Mouse (Mus musculus) hindbrain, postnatal 0 days (tissue): ENCODE measurements at regions not wholly inside any gene's neighbourhood (a gene's known extent, or its start where the extent isn't known, plus 50 kb on each side); places are given as distances from the start of the nearest gene placed in this dataset.
A peak's percentile ranks its signal among the peaks of the same experiment; 100 is the strongest.

Source experiments
- ATAC-seq: fragments of 200-750 bp; cut with Nextera tagmentation; 2 replicates; pipeline ENCODE4 v1.8.0; 2017; ENCODE audit warnings: mild to moderate bottlenecking, moderate TSS enrichment, moderate library complexity
- DNase-seq: peaks from one replicate; pipeline ENCODE4 v3.0.0-alpha.2; 2015; ENCODE audit warnings: low spot score
- H3K27ac ChIP-seq: fragments of 300-500 bp; sonication (generic); 2 replicates; pipeline ENCODE4 v1.5.1; 2014; ENCODE audit warnings: mild to moderate bottlenecking
- H3K27me3 ChIP-seq: fragments of 300-500 bp; sonication (generic); 2 replicates; pipeline ENCODE4 v1.6.1; 2014; ENCODE audit warnings: low read length, mixed read lengths; ENCODE audit not compliant: insufficient read depth
- H3K36me3 ChIP-seq: fragments of 300-500 bp; sonication (generic); 2 replicates; pipeline ENCODE4 v1.6.1; 2014; ENCODE audit warnings: low read length, mixed read lengths; ENCODE audit not compliant: insufficient read depth
- H3K4me1 ChIP-seq: fragments of 300-500 bp; sonication (generic); 2 replicates; pipeline ENCODE4 v1.6.1; 2014; ENCODE audit warnings: antibody characterized with exemption, low read length, mixed read lengths; ENCODE audit not compliant: insufficient read depth
- H3K4me2 ChIP-seq: fragments of 300-500 bp; sonication (generic); 2 replicates; pipeline ENCODE4 v1.6.1; 2014; ENCODE audit warnings: low read depth, mild to moderate bottlenecking, low read length, moderate library complexity, mixed read lengths
- H3K4me3 ChIP-seq: fragments of 300-500 bp; sonication (generic); 2 replicates; pipeline ENCODE4 v1.5.1; 2014; ENCODE audit warnings: low read length
- H3K9ac ChIP-seq: fragments of 300-500 bp; sonication (generic); replicated peaks from 2 replicates; pipeline ENCODE4 v1.6.1; 2014; ENCODE audit warnings: mild to moderate bottlenecking, low read length, moderate library complexity, mixed read lengths
- H3K9me3 ChIP-seq: fragments of 300-500 bp; sonication (generic); 2 replicates; pipeline ENCODE4 v1.6.1; 2016; ENCODE audit warnings: low read length, mixed read lengths
- CTCF ChIP-seq: IDR thresholded peaks from 2 replicates; pipeline ENCODE4 v1.5.1; 2016; ENCODE audit warnings: antibody characterized with exemption, control low read depth, low read depth
- WGBS: fragments of 180-500 bp; shearing (Covaris S2); extraction: QIAGEN DNeasy Blood & Tissue Kit; methylation state at CpG from one replicate; pipeline ENCODE4 v1.1.7; 2014; 5-methylcytosine and 5-hydroxymethylcytosine counted together

- H3K27ac ChIP-seq: no peak overlapping the region
- ATAC-seq: no peak
- peaks cover 27% of the 10 kb centered on the region for H3K27me3 ChIP-seq
- no peak overlapping the region for H3K9ac ChIP-seq
- no peak overlapping the region for H3K4me3 ChIP-seq
- peaks cover 12% of the 10 kb centered on the region for H3K4me1 ChIP-seq
- H3K4me2 ChIP-seq: no peak overlapping the region
- H3K9me3 ChIP-seq: no peaks in the 10 kb centered on the region
- WGBS: 72% methylated on average over 3 of the region's 3 CpGs
- H3K36me3 ChIP-seq: no peaks in the 10 kb centered on the region
- DNase-seq: no peak
- no peak for TF ChIP-seq CTCF
These were observed 165.2 kb upstream of the Cadm1 start for GRCm38 (mm10) chr9:47364762-47365161.

- Histone ChIP-seq H3K27me3 (peaks cover 12% of the 10 kb centered on the region; the same call in 1 of the 2 replicates), H3K9me3 (no peaks in the 10 kb centered on the region), H3K4me3 (peak overlapping the region; percentile 26), H3K4me2 (peak overlapping the region; percentile 61), H3K4me1 (peaks cover 12% of the 10 kb centered on the region), H3K27ac (no peak overlapping the region), H3K36me3 (no peaks in the 10 kb centered on the region), H3K9ac (no peak overlapping the region)
- ATAC-seq (no peak), DNase-seq (peak; percentile 52)
- no peak for TF ChIP-seq CTCF
- WGBS: 14% methylated on average over 17 of the region's 17 CpGs
These were observed 162.6 kb upstream of the Cadm1 start for GRCm38 (mm10) chr9:47367266-47367957.

GRCm38 (mm10) chr9:47368015-47368901, 161.7 kb upstream of the Cadm1 start:
- no peak for TF ChIP-seq CTCF
- no peak for DNase-seq
- peaks cover 12% of the 10 kb centered on the region; the same call in 1 of the 2 replicates for H3K27me3 ChIP-seq
- 7% methylated on average over 22 of the region's 31 CpGs for WGBS
- H3K9ac ChIP-seq: no peak overlapping the region
- ATAC-seq: 0 out of 2 replicates have a peak, but pooled peaks have one; percentile 18
- H3K27ac ChIP-seq: no peak overlapping the region
- peak overlapping the region; percentile 61 for H3K4me2 ChIP-seq
- peak overlapping the region; percentile 26 for H3K4me3 ChIP-seq
- peaks cover 12% of the 10 kb centered on the region for H3K4me1 ChIP-seq
- H3K9me3 ChIP-seq: no peaks in the 10 kb centered on the region
- H3K36me3 ChIP-seq: no peaks in the 10 kb centered on the region

GRCm38 (mm10) chr9:47372296-47372695, 157.7 kb upstream of the Cadm1 start:
- Histone ChIP-seq H3K36me3 (no peaks in the 10 kb centered on the region), H3K27ac (no peak overlapping the region), H3K4me2 (no peak overlapping the region), H3K4me1 (peaks cover 12% of the 10 kb centered on the region), H3K4me3 (no peak overlapping the region), H3K9ac (no peak overlapping the region), H3K9me3 (no peaks in the 10 kb centered on the region), H3K27me3 (0 out of 2 replicates have a peak, but pooled peaks cover under 1% of the 10 kb centered on the region)
- WGBS: 92% methylated on average over 7 of the region's 7 CpGs
- DNase-seq (no peak), ATAC-seq (no peak)
- TF ChIP-seq CTCF: no peak

- H3K9me3 ChIP-seq: no peaks in the 10 kb centered on the region
- no peak overlapping the region for H3K4me3 ChIP-seq
- ATAC-seq (no peak), DNase-seq (no peak)
- H3K27ac ChIP-seq: no peak overlapping the region
- TF ChIP-seq CTCF: no peak
- H3K4me2 ChIP-seq: no peak overlapping the region
- WGBS: 98% methylated on average over 7 of the region's 7 CpGs
- no peaks in the 10 kb centered on the region for H3K4me1 ChIP-seq
- H3K9ac ChIP-seq: no peak overlapping the region
- no peaks in the 10 kb centered on the region for H3K27me3 ChIP-seq
- H3K36me3 ChIP-seq: no peaks in the 10 kb centered on the region
These were observed 155.9 kb upstream of the Cadm1 start for GRCm38 (mm10) chr9:47374086-47374485.

DNA sequence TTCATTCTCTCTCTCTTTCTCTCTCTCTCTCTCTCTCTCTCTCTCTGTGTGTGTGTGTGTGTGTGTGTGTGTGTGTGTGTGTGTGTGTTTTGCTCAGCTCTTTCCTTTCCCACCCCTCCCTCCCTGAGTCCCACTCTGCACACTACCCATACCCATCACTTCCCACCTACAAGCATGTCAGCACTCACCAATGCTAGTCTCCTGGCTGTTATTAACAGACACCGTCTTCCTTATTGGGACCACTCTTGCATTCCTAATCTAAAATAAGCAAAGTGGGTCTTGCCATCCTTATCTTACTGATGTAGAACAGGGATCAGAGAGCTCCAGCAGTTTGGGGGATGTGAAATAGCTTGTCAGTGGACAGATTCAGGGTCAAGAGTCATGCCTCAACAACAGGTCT, 153.3 kb upstream of the Cadm1 start:
- ATAC-seq (no peak), DNase-seq (no peak)
- H3K27me3 ChIP-seq: no peaks in the 10 kb centered on the region
- H3K4me1 ChIP-seq: 0 out of 2 replicates have a peak, but pooled peaks cover 5% of the 10 kb centered on the region
- H3K36me3 ChIP-seq: no peaks in the 10 kb centered on the region
- no peak overlapping the region for H3K27ac ChIP-seq
- H3K4me2 ChIP-seq: no peak overlapping the region
- H3K9ac ChIP-seq: no peak overlapping the region
- H3K4me3 ChIP-seq: no peak overlapping the region
- no peak for TF ChIP-seq CTCF
- no peaks in the 10 kb centered on the region for H3K9me3 ChIP-seq
- 93% methylated on average over 1 of the region's 1 CpGs for WGBS
